Mouse (Mus musculus): ENCODE data around the gene Celf5.

Celf5 gene

GRCm38 (mm10) chr10:81472403-81473002 lies 10.0 kb downstream of the Celf5 start:
- DNase-seq (ENCODE audit: low read depth, low spot score) = no peak

DNA sequence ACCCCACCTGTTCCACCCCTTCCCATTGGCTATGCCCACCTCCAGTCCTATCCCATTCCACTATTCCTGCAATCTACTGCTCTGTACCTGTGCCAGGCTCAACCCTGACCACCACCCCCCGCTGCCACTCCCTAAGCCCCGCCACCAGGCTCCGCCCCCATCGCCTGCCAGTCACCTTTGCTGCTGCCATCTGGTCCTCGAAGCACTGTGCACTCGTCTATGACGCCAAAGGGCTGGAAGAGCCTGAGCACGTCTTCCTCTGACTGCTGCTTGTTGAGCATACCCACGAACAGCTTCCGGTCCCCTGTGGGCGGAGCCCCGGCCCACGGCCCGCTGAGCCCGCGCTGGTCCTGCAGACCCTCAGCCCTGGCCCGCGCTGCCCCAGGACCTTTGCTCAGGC lies 12.1 kb downstream of the Celf5 start:
- DNase-seq (ENCODE audit: low read depth, low spot score) = no peak

- no peak for DNase-seq (ENCODE audit: low read depth, low spot score)
Measured at GRCm38 (mm10) chr10:81469253-81469652, 13.3 kb downstream of the Celf5 start.

GRCm38 (mm10) chr10:81467670-81468235 lies 14.8 kb downstream of the Celf5 start:
- no peak for DNase-seq (ENCODE audit: low read depth, low spot score)

- no peak for DNase-seq (ENCODE audit: low read depth, low spot score)
Measured at GRCm38 (mm10) chr10:81466881-81467280, 15.6 kb downstream of the Celf5 start.

DNA sequence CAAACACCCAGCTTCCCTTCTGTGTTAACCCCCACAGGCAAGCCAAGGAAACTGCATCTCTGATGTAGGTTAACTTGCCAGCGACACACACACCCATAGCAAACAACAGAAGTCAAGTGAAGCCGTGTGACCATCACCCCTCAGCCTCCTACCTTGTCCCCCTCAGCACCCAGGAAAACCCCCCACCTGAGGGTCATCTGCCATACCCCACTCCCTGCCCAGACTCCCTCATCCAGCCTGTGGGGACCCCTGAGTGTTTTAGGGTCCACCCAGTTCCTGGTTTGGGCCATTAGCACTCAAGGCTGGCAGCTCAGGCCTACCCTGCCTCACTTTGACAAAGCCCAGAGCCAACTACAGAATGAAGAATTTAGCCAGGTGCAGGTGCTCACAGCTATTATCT lies 16.4 kb downstream of the Celf5 start:
- DNase-seq (ENCODE audit: low read depth, low spot score) = no peak

- DNase-seq (ENCODE audit: low read depth, low spot score) = no peak
Measured at GRCm38 (mm10) chr10:81465265-81465645, 17.3 kb downstream of the Celf5 start.

DNA sequence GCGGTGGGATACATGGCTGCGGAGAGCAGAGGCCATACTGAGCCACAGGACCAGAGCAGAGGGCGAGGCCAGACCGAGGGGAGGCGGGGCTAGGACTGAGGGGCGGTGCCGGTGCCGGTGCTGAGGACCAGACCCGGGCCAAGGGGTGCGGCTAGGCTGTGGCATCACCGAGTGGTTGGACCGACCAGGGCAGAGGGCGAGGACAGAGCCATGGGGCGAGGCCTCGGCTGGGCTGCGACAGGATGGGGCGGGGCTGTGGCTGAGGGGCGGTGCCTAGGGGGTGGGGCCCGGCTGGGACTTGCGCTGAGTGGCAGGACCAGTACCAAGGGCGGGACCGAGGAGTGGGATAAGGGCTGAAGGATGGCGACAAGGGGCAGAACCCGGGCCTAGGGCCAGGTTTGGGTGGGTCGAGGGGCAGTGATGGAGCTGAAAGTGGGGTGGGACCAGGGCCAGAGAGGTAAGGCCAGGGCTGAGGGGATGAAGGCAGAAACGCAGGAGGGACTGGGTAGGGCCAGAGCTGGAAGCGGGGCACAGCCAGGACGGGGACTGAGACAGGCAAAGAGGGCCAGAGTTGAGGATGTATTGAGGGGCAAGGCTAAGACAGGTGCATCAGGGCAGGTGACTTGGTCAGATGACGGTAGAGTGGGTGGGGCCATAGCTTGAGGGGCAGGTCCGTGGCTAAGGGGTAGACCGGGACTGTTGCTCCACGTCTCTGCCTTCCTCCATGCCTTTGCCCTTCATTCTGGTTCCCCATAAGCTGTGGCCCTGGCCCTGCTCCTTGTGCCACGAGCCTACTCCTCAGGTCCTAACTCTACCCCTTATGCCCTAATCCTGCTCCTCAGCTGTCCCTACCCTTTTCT lies 17.9 kb downstream of the Celf5 start:
- DNase-seq (ENCODE audit: low read depth, low spot score) = no peak

GRCm38 (mm10) chr10:81463531-81463930 lies 19.0 kb downstream of the Celf5 start:
- DNase-seq (ENCODE audit: low read depth, low spot score) = no peak

DNA sequence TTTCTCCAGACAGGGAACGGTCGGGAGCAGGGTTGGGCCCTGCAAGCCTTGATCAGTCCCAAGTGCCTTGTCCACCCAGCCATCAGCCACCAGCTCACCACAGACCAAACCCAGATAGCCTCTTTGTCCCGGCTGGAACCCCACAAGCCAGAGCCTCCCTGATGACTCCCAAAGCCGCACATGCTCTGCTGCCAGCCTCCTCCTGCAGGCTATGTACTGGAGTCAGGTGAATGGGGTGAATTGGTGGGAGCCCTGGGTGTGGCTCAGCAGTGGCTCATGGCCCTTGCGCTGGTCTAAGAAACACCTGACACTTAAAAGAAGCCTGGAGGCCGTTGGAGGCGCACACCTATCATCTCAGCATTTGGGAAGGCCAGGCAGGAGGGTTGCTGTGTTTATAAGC lies 19.6 kb downstream of the Celf5 start:
- no peak for DNase-seq (ENCODE audit: low read depth, low spot score)

GRCm38 (mm10) chr10:81462415-81462804 lies 20.1 kb downstream of the Celf5 start:
- DNase-seq (ENCODE audit: low read depth, low spot score) = no peak

DNA sequence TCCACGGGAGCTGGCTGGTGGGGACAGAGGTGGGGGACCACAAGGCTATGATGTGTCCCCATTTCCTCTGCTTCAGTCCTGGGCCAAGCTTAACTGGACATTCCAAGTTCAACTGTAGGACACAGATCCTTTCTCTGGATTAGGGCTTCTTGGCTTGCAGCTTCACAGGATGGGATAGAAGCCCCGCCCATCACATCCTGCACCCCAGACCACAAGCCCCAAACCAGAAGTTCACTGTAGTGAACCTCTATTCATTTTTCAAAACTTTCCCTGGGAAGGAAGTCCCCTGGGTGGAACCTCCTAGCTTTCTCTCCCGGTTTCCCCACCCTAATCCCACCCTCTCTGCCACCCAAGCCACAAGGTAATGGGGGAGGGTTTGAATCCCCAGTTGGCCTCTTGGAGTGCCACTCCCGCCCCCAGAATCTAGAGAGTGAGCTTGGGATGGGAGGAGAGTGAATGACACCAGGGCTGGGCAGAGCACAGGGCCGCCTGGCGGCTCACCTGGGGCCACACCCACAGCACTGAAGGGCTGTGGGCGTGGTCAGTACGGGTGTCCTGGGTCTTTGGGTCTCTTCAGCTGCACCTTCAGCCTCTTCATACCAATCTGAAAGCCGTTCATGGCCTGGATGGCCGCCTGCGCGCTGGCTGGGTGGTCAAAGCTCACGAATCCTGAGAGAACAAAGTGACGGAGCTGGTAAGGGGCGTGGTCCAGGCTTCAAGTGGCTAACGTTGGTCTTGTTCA lies 20.7 kb downstream of the Celf5 start:
- no peak for DNase-seq (ENCODE audit: low read depth, low spot score)

GRCm38 (mm10) chr10:81460951-81461350 lies 21.6 kb downstream of the Celf5 start:
- DNase-seq (ENCODE audit: low read depth, low spot score) = no peak

GRCm38 (mm10) chr10:81460471-81460870 lies 22.0 kb downstream of the Celf5 start:
- no peak for DNase-seq (ENCODE audit: low read depth, low spot score)

- DNase-seq (ENCODE audit: low read depth, low spot score) = no peak
Measured at GRCm38 (mm10) chr10:81459399-81459798, 23.1 kb downstream of the Celf5 start.

DNA sequence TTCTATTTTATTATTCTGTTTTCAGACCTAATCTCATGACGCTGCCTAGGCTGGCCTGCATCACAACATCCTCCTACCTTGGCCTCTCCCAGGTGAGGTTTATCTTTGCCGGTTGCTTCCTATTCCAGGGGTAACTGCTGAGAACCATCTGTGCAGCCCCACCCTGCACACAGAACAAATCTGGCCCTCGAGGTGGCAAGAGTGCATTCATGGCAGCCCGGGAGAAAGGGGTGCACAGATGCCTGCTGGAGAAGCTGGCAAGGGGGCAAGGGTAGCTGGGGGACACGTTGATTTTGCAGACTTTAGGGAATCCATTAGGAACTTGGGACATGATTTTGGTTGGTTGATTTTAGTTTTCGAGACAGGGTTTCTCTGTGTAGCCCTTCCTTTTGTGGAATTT lies 24.2 kb downstream of the Celf5 start:
- DNase-seq (ENCODE audit: low read depth, low spot score) = no peak

GRCm38 (mm10) chr10:81457624-81458023 lies 24.9 kb downstream of the Celf5 start:
- no peak for DNase-seq (ENCODE audit: low read depth, low spot score)

GRCm38 (mm10) chr10:81456983-81457563 lies 25.4 kb downstream of the Celf5 start:
- DNase-seq (ENCODE audit: low read depth, low spot score) = no peak

- no peak for DNase-seq (ENCODE audit: low read depth, low spot score)
Measured at GRCm38 (mm10) chr10:81455181-81455895, 27.2 kb downstream of the Celf5 start, which contains the start of gene Nfic. Nfic (minus strand) TSS chr10:81455635.

GRCm38 (mm10) chr10:81454106-81454505 lies 28.4 kb downstream of the Celf5 start:
- no peak for DNase-seq (ENCODE audit: low read depth, low spot score)

- DNase-seq (ENCODE audit: low read depth, low spot score) = no peak
Measured at GRCm38 (mm10) chr10:81452947-81453288, 29.6 kb downstream of the Celf5 start.

Data from 3T3-L1 (cell line).